Mouse (Mus musculus): ENCODE data around the gene Inha.
A peak's percentile ranks its signal among the peaks of the same experiment; 100 is the strongest.

GRCm38 (mm10) chr1:75545965-75546956, 39.4 kb downstream of the Inha start, which contains the start of gene Slc4a3:
- TF ChIP-seq CTCF (IDR thresholded peaks at IDR 0.05; ENCODE audit: borderline replicate concordance, extremely low read depth, insufficient read depth, insufficient read length) (peak; percentile 41; the same call in 1 of the 2 replicates), POLR2A (IDR thresholded peaks at IDR 0.05; ENCODE audit: borderline replicate concordance, extremely low read depth, insufficient read depth, insufficient read length, poor library complexity, severe bottlenecking) (peak; percentile 87)

All from brain, embryonic 14.5 days (tissue).